Mouse (Mus musculus) heart, embryonic 12.5 days (tissue): ENCODE results near the gene Rufy2. TPM values are rescaled to one million over a fixed set of nuclear protein-coding genes. Genes with fewer than 3 reads are reported as not detected.

Experiments used
- ATAC-seq: fragments of 200-750 bp; cut with Nextera tagmentation; 2 replicates; pipeline ENCODE4 v1.8.0; 2017; ENCODE audit warnings: moderate TSS enrichment, moderate library complexity; ENCODE audit not compliant: insufficient number of reproducible peaks, low FRiP score
- H3K27ac ChIP-seq: fragments of 300-500 bp; sonication (generic); 2 replicates; pipeline ENCODE4 v1.5.1; 2016; ENCODE audit warnings: mild to moderate bottlenecking, moderate library complexity; ENCODE audit not compliant: poor library complexity, severe bottlenecking
- H3K27me3 ChIP-seq: fragments of 300-500 bp; sonication (generic); replicated peaks from 2 replicates; pipeline ENCODE4 v1.6.1; 2016; ENCODE audit warnings: mild to moderate bottlenecking, moderate library complexity
- H3K36me3 ChIP-seq: fragments of 300-500 bp; sonication (generic); 2 replicates; pipeline ENCODE4 v1.6.1; 2016; ENCODE audit warnings: mild to moderate bottlenecking, moderate library complexity
- H3K4me1 ChIP-seq: fragments of 300-500 bp; sonication (generic); replicated peaks from 2 replicates; pipeline ENCODE4 v1.6.1; 2016; ENCODE audit warnings: mild to moderate bottlenecking
- H3K4me2 ChIP-seq: fragments of 300-500 bp; sonication (generic); 2 replicates; pipeline ENCODE4 v1.6.1; 2016; ENCODE audit warnings: mild to moderate bottlenecking, moderate library complexity
- H3K4me3 ChIP-seq: fragments of 300-500 bp; sonication (generic); 2 replicates; pipeline ENCODE4 v1.5.1; 2016; ENCODE audit warnings: mild to moderate bottlenecking
- H3K9ac ChIP-seq: fragments of 300-500 bp; sonication (generic); 2 replicates; pipeline ENCODE4 v1.6.1; 2016; ENCODE audit warnings: mild to moderate bottlenecking, moderate library complexity
- H3K9me3 ChIP-seq: fragments of 300-500 bp; sonication (generic); replicated peaks from 2 replicates; pipeline ENCODE4 v1.6.1; 2016; ENCODE audit warnings: mild to moderate bottlenecking, moderate library complexity
- WGBS: fragments of 180-500 bp; shearing (Covaris S2); methylation state at CpG from one replicate; pipeline ENCODE4 v1.1.7; 2016; 5-methylcytosine and 5-hydroxymethylcytosine counted together
- polyA plus RNA-seq: library from polyadenylated mRNA; unstranded; fragments of >200 nt; fragmentation: Nextera tagmentation; extraction: Ambion mirVana; gene quantifications from 2 replicates; pipeline ENCODE4 v1.2.1, GENCODE M21; 2016

Rufy2 gene
- polyA plus RNA-seq, 1 experiment from 2014 or later = 15.9 TPM

DNA sequence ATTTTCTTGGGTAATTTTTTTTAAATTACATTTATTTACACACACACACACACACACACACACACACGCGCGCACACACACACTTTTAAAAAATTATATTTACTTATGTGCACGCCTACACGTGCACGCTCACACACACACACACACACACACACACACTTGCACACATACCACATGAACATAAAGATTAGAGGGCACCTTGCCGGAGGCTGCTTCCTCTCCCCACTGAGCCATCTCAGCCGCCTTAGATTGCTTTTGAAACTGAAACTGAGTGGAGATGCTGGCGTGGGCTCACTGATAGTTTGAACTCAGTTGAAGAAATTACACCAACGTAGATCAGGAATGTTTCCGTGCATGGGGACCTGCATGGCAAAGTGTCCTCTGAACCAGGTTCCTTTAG lies 4.0 kb downstream of the Rufy2 start:
- peaks cover 10% of the 10 kb centered on the region; the same call in 1 of the 2 replicates for H3K4me1 ChIP-seq
- ATAC-seq = no peak
- WGBS = 93% methylated on average over 11 of the region's 11 CpGs
- no peak overlapping the region for H3K9ac ChIP-seq
- peaks cover 54% of the 10 kb centered on the region for H3K36me3 ChIP-seq
- H3K27ac ChIP-seq = no peak overlapping the region
- no peak overlapping the region for H3K4me3 ChIP-seq
- H3K4me2 ChIP-seq = no peak overlapping the region
- H3K27me3 ChIP-seq = no peaks in the 10 kb centered on the region
- no peaks in the 10 kb centered on the region for H3K9me3 ChIP-seq

GRCm38 (mm10) chr10:62984495-62984894 lies 4.5 kb downstream of the Rufy2 start:
- Histone ChIP-seq H3K27ac (no peak overlapping the region), H3K9ac (0 out of 2 replicates have a peak overlapping the region, but pooled peaks have one; percentile 20), H3K36me3 (peaks cover 58% of the 10 kb centered on the region), H3K27me3 (no peaks in the 10 kb centered on the region), H3K4me2 (no peak overlapping the region), H3K4me1 (peaks cover 10% of the 10 kb centered on the region; the same call in 1 of the 2 replicates), H3K4me3 (no peak overlapping the region), H3K9me3 (no peaks in the 10 kb centered on the region)
- no peak for ATAC-seq
- WGBS = 69% methylated on average over 6 of the region's 6 CpGs

GRCm38 (mm10) chr10:62987341-62987740 lies 7.3 kb downstream of the Rufy2 start:
- ATAC-seq = no peak
- H3K27ac ChIP-seq = no peak overlapping the region
- H3K9me3 ChIP-seq = no peaks in the 10 kb centered on the region
- no peak overlapping the region for H3K4me3 ChIP-seq
- no peak overlapping the region for H3K9ac ChIP-seq
- H3K4me1 ChIP-seq = 0 out of 2 replicates have a peak, but pooled peaks cover 6% of the 10 kb centered on the region
- no peaks in the 10 kb centered on the region for H3K27me3 ChIP-seq
- H3K4me2 ChIP-seq = no peak overlapping the region
- WGBS = 27% methylated on average over 3 of the region's 3 CpGs
- H3K36me3 ChIP-seq = peaks cover 84% of the 10 kb centered on the region

DNA sequence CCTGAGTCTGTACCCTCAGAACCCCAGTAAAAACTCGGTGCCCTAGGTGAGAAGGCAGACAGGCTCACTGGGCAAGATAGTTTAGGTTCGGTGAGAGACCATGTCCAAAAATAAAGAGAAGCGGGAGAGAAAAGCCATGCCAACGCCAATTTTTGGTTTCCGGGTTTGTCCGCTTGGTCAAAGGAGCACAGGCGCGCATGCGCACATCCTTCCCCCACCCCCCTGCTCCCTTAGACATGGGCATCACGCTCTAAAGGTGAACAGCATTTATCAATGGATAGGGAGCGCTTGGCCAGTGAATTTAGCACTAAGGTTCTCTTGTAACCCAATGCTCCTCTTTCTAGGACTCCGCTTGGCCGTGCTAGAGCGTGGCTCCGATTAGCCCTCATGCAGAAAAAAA lies 10.6 kb downstream of the Rufy2 start:
- Histone ChIP-seq H3K27me3 (no peaks in the 10 kb centered on the region), H3K27ac (no peak overlapping the region), H3K36me3 (peaks cover 87% of the 10 kb centered on the region), H3K4me3 (no peak overlapping the region), H3K4me2 (no peak overlapping the region), H3K9ac (no peak overlapping the region), H3K9me3 (no peaks in the 10 kb centered on the region), H3K4me1 (no peaks in the 10 kb centered on the region)
- WGBS = 91% methylated on average over 15 of the region's 15 CpGs
- ATAC-seq = no peak

- no peak for ATAC-seq
- WGBS = 70% methylated on average over 4 of the region's 9 CpGs
- no peaks in the 10 kb centered on the region for H3K4me1 ChIP-seq
- no peaks in the 10 kb centered on the region for H3K27me3 ChIP-seq
- no peak overlapping the region for H3K9ac ChIP-seq
- no peak overlapping the region for H3K4me3 ChIP-seq
- no peak overlapping the region for H3K27ac ChIP-seq
- H3K36me3 ChIP-seq = peaks cover 94% of the 10 kb centered on the region
- no peak overlapping the region for H3K4me2 ChIP-seq
- H3K9me3 ChIP-seq = no peaks in the 10 kb centered on the region
Observed at GRCm38 (mm10) chr10:62993991-62994390, 14.0 kb downstream of the Rufy2 start.

- no peaks in the 10 kb centered on the region for H3K27me3 ChIP-seq
Observed at GRCm38 (mm10) chr10:63000584-63000983, 20.6 kb downstream of the Rufy2 start.

DNA sequence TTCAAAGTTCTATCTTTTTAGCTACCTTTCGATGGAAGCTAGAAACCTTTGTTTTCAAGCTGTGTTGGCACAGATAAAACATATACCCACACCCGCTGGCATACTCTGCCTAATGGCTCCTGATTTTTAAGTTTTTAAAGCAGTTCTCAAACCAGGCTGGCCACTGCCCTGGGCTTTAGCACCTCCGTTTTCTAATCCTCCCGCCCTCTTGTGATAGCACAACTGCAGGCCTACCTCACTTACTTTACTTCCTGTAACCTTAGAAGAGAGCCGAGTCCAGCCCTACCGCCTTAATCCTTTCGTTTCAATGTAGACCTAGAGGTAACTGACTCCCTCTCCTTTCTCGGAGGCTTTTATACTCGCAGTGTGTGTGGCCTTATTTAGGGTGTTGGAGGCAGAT lies 23.2 kb downstream of the Rufy2 start:
- Histone ChIP-seq H3K4me2 (no peak overlapping the region), H3K4me1 (no peaks in the 10 kb centered on the region), H3K27me3 (no peaks in the 10 kb centered on the region), H3K36me3 (peaks cover 89% of the 10 kb centered on the region), H3K27ac (no peak overlapping the region), H3K9ac (no peak overlapping the region), H3K4me3 (no peak overlapping the region), H3K9me3 (no peaks in the 10 kb centered on the region)
- ATAC-seq = no peak
- 68% methylated on average over 9 of the region's 9 CpGs for WGBS

More at GRCm38 (mm10) chr10:63000584-63000983, 20.6 kb downstream of the Rufy2 start:
- no peak overlapping the region for H3K27ac ChIP-seq
- H3K4me2 ChIP-seq = no peak overlapping the region
- H3K9me3 ChIP-seq = no peaks in the 10 kb centered on the region
- 68% methylated on average over 9 of the region's 9 CpGs for WGBS
- H3K36me3 ChIP-seq = peaks cover 90% of the 10 kb centered on the region
- H3K4me1 ChIP-seq = no peaks in the 10 kb centered on the region
- ATAC-seq = no peak
- H3K4me3 ChIP-seq = no peak overlapping the region
- H3K9ac ChIP-seq = no peak overlapping the region

- Histone ChIP-seq H3K27me3 (no peaks in the 10 kb centered on the region), H3K4me1 (no peaks in the 10 kb centered on the region), H3K9ac (no peak overlapping the region), H3K4me2 (no peak overlapping the region), H3K4me3 (no peak overlapping the region), H3K27ac (no peak overlapping the region), H3K9me3 (no peaks in the 10 kb centered on the region), H3K36me3 (peaks cover 86% of the 10 kb centered on the region)
- 90% methylated on average over 9 of the region's 9 CpGs for WGBS
- ATAC-seq = no peak
Observed at GRCm38 (mm10) chr10:63004556-63004955, 24.5 kb downstream of the Rufy2 start.

- H3K9ac ChIP-seq = no peak overlapping the region
- no peaks in the 10 kb centered on the region for H3K27me3 ChIP-seq
- no peak overlapping the region for H3K4me2 ChIP-seq
- 75% methylated on average over 3 of the region's 3 CpGs for WGBS
- no peak for ATAC-seq
- H3K9me3 ChIP-seq = no peaks in the 10 kb centered on the region
- H3K4me1 ChIP-seq = no peaks in the 10 kb centered on the region
- H3K4me3 ChIP-seq = no peak overlapping the region
- H3K27ac ChIP-seq = no peak overlapping the region
- H3K36me3 ChIP-seq = peaks cover 87% of the 10 kb centered on the region
Observed at GRCm38 (mm10) chr10:63008193-63008592, 28.2 kb downstream of the Rufy2 start.

GRCm38 (mm10) chr10:63010268-63010667 lies 30.2 kb downstream of the Rufy2 start:
- Histone ChIP-seq H3K27ac (no peak overlapping the region), H3K4me1 (no peaks in the 10 kb centered on the region), H3K9me3 (no peaks in the 10 kb centered on the region), H3K9ac (no peak overlapping the region), H3K36me3 (peaks cover 78% of the 10 kb centered on the region), H3K27me3 (no peaks in the 10 kb centered on the region), H3K4me3 (no peak overlapping the region), H3K4me2 (no peak overlapping the region)
- no peak for ATAC-seq
- 80% methylated on average over 4 of the region's 4 CpGs for WGBS

DNA sequence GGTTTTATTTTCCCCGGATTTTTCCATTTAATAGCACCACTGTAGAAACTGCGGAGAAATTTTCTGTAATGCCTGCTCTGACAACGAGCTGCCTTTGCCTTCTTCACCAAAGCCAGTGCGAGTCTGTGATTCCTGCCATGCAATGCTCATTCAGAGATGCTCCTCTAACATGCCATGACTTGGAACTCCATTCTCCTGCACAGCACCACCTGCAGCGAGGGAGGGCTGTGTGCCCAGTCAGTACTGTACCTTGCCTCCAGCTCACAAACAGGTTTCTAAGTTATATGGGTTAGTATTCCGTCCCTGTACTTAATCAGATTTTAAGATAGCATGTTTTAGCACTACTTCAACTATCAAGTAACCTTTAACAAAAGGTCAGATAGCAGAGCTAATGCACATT lies 31.5 kb downstream of the Rufy2 start:
- H3K36me3 ChIP-seq = peaks cover 79% of the 10 kb centered on the region
- WGBS = 89% methylated on average over 6 of the region's 6 CpGs

GRCm38 (mm10) chr10:63013476-63013875 lies 33.5 kb downstream of the Rufy2 start:
- H3K27ac ChIP-seq = no peak overlapping the region
- H3K4me1 ChIP-seq = no peaks in the 10 kb centered on the region
- no peaks in the 10 kb centered on the region for H3K9me3 ChIP-seq
- no peak overlapping the region for H3K9ac ChIP-seq
- H3K4me2 ChIP-seq = no peak overlapping the region
- 57% methylated on average over 3 of the region's 3 CpGs for WGBS
- H3K27me3 ChIP-seq = no peaks in the 10 kb centered on the region
- no peak for ATAC-seq
- H3K4me3 ChIP-seq = no peak overlapping the region
- peaks cover 75% of the 10 kb centered on the region for H3K36me3 ChIP-seq

More for the DNA sequence above, 31.5 kb downstream of the Rufy2 start:
- Histone ChIP-seq H3K9me3 (no peaks in the 10 kb centered on the region), H3K27me3 (no peaks in the 10 kb centered on the region), H3K4me2 (no peak overlapping the region), H3K4me3 (no peak overlapping the region), H3K4me1 (no peaks in the 10 kb centered on the region), H3K27ac (no peak overlapping the region), H3K9ac (no peak overlapping the region)
- ATAC-seq = no peak
